Mouse (Mus musculus) C2C12 (cell line): ENCODE results near the gene Cant1. TPM values are rescaled to one million over a fixed set of nuclear protein-coding genes. Genes with fewer than 3 reads are reported as not detected.

Experiments
- H3K27me3 ChIP-seq: one replicate; pipeline ENCODE4 v1.6.1; 2011; ENCODE audit not compliant: control insufficient read depth, insufficient read depth, insufficient read length
- H3K36me3 ChIP-seq: one replicate; pipeline ENCODE4 v1.6.1; 2011; ENCODE audit not compliant: control insufficient read depth, insufficient read depth
- H3K4me3 ChIP-seq: one replicate; pipeline ENCODE4 v1.5.1; 2011; ENCODE audit warnings: mild to moderate bottlenecking, control low read depth; ENCODE audit not compliant: poor library complexity, insufficient read depth, severe bottlenecking
- H3K79me2 ChIP-seq: one replicate; pipeline ENCODE4 v1.6.1; 2011; ENCODE audit not compliant: control insufficient read depth, insufficient read depth
- H3K79me3 ChIP-seq: one replicate; pipeline ENCODE4 v1.6.1; 2011; ENCODE audit warnings: low read depth, control low read depth
- H3ac ChIP-seq: one replicate; pipeline ENCODE3; 2011; ENCODE audit warnings: low read depth; ENCODE audit not compliant: control insufficient read depth, insufficient read length
- CEBPB ChIP-seq: IDR thresholded peaks from one replicate; pipeline ENCODE4 v1.6.1; 2011; ENCODE audit warnings: low read depth, mild to moderate bottlenecking, control low read depth, moderate library complexity
- CTCF ChIP-seq: IDR thresholded peaks from one replicate; pipeline ENCODE4 v1.5.1; 2011; ENCODE audit not compliant: control insufficient read depth, insufficient read depth, insufficient read length
- FOSL1 ChIP-seq: IDR thresholded peaks from one replicate; pipeline ENCODE4 v1.8.0; 2011; ENCODE audit warnings: mild to moderate bottlenecking, low read length; ENCODE audit not compliant: poor library complexity, insufficient read depth, severe bottlenecking
- MAX ChIP-seq: IDR thresholded peaks from one replicate; pipeline ENCODE4 v1.6.1; 2011; ENCODE audit warnings: mild to moderate bottlenecking, control low read depth
- MYOD1 ChIP-seq: IDR thresholded peaks from one replicate; pipeline ENCODE4 v1.6.1; 2011; ENCODE audit warnings: low read depth; ENCODE audit not compliant: control insufficient read depth, insufficient read length
- MYOG ChIP-seq: IDR thresholded peaks from one replicate; pipeline ENCODE4 v1.6.1; 2011; ENCODE audit not compliant: control insufficient read depth, insufficient read length; ENCODE audit errors: extremely low read depth
- USF1 ChIP-seq: IDR thresholded peaks from one replicate; pipeline ENCODE4 v1.6.1; 2011; ENCODE audit warnings: low read depth, mild to moderate bottlenecking, control low read depth, moderate library complexity
- polyA plus RNA-seq: library from polyadenylated mRNA; unstranded; fragments of >200 nt; fragmentation: generic; extraction: Trizol; gene quantifications from one replicate; pipeline ENCODE4 v1.2.1, GENCODE M21; 2012; ENCODE audit warnings: missing spikeins

Cant1 gene
- polyA plus RNA-seq, 1 experiment: 29.7 TPM

DNA sequence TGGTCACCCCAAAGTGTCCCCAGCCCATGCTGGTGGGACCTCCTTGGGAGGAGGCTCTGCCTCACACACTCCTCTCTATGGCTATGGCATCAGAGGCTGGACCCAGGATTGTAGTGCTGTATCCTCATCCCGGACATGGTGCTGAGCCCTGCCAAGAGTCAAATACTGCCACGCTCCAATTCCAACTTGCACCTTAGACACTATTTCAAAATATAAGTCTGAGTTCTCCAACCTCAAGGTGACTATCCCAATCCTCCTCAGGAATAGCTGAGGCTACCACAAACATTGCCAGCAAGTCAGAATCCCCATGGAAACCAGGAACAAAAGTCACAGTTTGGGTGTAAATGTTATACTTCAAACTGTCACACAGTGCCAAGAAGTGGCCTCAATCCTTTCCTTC lies 6.3 kb downstream of the Cant1 start:
- H3K36me3 ChIP-seq: peaks cover 29% of the 10 kb centered on the region
- H3ac ChIP-seq: no peak overlapping the region
- peaks cover 2% of the 10 kb centered on the region for H3K79me3 ChIP-seq
- no peaks in the 10 kb centered on the region for H3K27me3 ChIP-seq
- TF ChIP-seq USF1: no peak
- TF ChIP-seq MYOD1: no peak
- TF ChIP-seq MAX: no peak
- no peak for TF ChIP-seq CEBPB
- no peak for TF ChIP-seq FOSL1
- no peak for TF ChIP-seq MYOG
- no peak for TF ChIP-seq CTCF
- H3K4me3 ChIP-seq: no peak overlapping the region
- peaks cover 17% of the 10 kb centered on the region for H3K79me2 ChIP-seq

- TF ChIP-seq FOSL1 (no peak), CTCF (no peak), CEBPB (no peak), MYOD1 (no peak), MAX (no peak), MYOG (no peak), USF1 (no peak)
- Histone ChIP-seq H3K4me3 (no peak overlapping the region), H3K36me3 (peaks cover 31% of the 10 kb centered on the region), H3K79me2 (peaks cover 6% of the 10 kb centered on the region), H3ac (no peak overlapping the region), H3K79me3 (no peaks in the 10 kb centered on the region), H3K27me3 (no peaks in the 10 kb centered on the region)
Observed at GRCm38 (mm10) chr11:118411271-118411670, 7.6 kb downstream of the Cant1 start.

GRCm38 (mm10) chr11:118410479-118410878 lies 8.4 kb downstream of the Cant1 start:
- Histone ChIP-seq H3K36me3 (peaks cover 31% of the 10 kb centered on the region), H3ac (no peak overlapping the region), H3K27me3 (no peaks in the 10 kb centered on the region), H3K79me2 (no peaks in the 10 kb centered on the region), H3K79me3 (no peaks in the 10 kb centered on the region), H3K4me3 (no peak overlapping the region)
- TF ChIP-seq CTCF (no peak), MYOG (no peak), FOSL1 (no peak), CEBPB (no peak), USF1 (no peak), MAX (no peak)

DNA sequence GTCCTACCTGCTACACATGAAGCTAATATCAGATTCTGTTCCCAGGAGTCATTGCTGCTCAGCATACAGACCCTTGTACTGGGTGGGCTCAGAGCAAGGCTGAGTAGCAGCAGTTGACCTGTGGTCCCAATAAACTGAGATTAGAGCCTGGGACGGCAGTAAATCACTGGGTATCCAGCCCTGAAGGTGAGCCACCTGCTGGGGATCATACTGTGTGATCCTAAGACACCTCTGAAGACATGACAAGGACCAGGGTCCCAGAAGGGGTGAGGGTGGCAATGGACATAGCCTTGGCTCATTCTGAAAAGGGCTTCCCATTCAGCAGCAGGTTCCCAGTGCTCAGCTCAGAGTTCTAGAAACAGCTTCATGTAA lies 8.8 kb downstream of the Cant1 start:
- Histone ChIP-seq H3K27me3 (no peaks in the 10 kb centered on the region), H3K4me3 (no peak overlapping the region), H3ac (no peak overlapping the region), H3K79me2 (no peaks in the 10 kb centered on the region), H3K79me3 (no peaks in the 10 kb centered on the region), H3K36me3 (peaks cover 31% of the 10 kb centered on the region)
- no peak for TF ChIP-seq MYOG
- TF ChIP-seq MYOD1: no peak
- no peak for TF ChIP-seq FOSL1
- no peak for TF ChIP-seq USF1
- no peak for TF ChIP-seq CTCF
- TF ChIP-seq CEBPB: no peak
- no peak for TF ChIP-seq MAX

- Histone ChIP-seq H3K79me3 (no peaks in the 10 kb centered on the region), H3ac (no peak overlapping the region), H3K36me3 (peaks cover 26% of the 10 kb centered on the region), H3K79me2 (no peaks in the 10 kb centered on the region), H3K27me3 (no peaks in the 10 kb centered on the region), H3K4me3 (no peak overlapping the region)
- TF ChIP-seq CTCF: no peak
- TF ChIP-seq MYOG: no peak
- TF ChIP-seq MAX: no peak
- no peak for TF ChIP-seq USF1
- TF ChIP-seq MYOD1: no peak
Observed at GRCm38 (mm10) chr11:118409106-118410072, 9.5 kb downstream of the Cant1 start.
